Mouse (Mus musculus) lung, adult 10 weeks (tissue): ENCODE measurements around the gene Phf3. TPM values are rescaled to one million over a fixed set of nuclear protein-coding genes. Genes with fewer than 3 reads are reported as not detected.

Experiments used
- polyA plus RNA-seq: library from polyadenylated mRNA; stranded (reverse); fragments of 350-450 nt; fragmentation: Illumina TruSeq; extraction: RNeasy Lipid Tissue Mini Kit (QIAGEN cat#74804); gene quantifications from one replicate; pipeline ENCODE4 v1.2.3, GENCODE M21; 2014; ENCODE audit warnings: low read depth, low replicate concordance; ENCODE audit not compliant: insufficient read depth

Gene Phf3
- polyA plus RNA-seq, result 14.8 TPM

GRCm38 (mm10) chr1:30873541-30874260, at the start of gene Phf3:
Gene Phf3 (minus strand): TSS chr1:30873921.

Other genes starting within 250 kb of the Phf3 start
- not detected for gene AC153137.1, start 104.0 kb upstream of the Phf3 start, polyA plus RNA-seq